ENCODE assay signal across 34 mouse cellular contexts in genomic region chr2:90452380-90452779, GRCm38 (mm10). TPM values are rescaled to one million over a fixed set of nuclear protein-coding genes. Genes with fewer than 3 reads are reported as not detected.
"Had no signal": no experiment of that assay in that cellular context is flagged by ENCODE, and none has a peak within 500 bp of the region (broad histone marks: within the 10 kb centered on the region; RNA-seq: fewer than 3 reads in every experiment).

No protein-coding gene starts in this region.

- H3K4me1 ChIP-seq: embryonic facial prominence, embryonic 12.5 days; embryonic facial prominence, embryonic 13.5 days; embryonic facial prominence, embryonic 15.5 days; forebrain, embryonic 10.5 days; forebrain, embryonic 12.5 days; forebrain, embryonic 13.5 days; forebrain, embryonic 15.5 days had no signal

- H3K4me3 ChIP-seq: embryonic facial prominence, embryonic 12.5 days; embryonic facial prominence, embryonic 13.5 days; embryonic facial prominence, embryonic 15.5 days; erythroblast, embryonic 14.5 days; forebrain, embryonic 10.5 days; forebrain, embryonic 12.5 days; forebrain, embryonic 13.5 days; forebrain, embryonic 15.5 days; gastrocnemius, adult 2 months; heart, adult 2 months; heart, embryonic 10.5 days had no signal

- H3K4me2 ChIP-seq: embryonic facial prominence, embryonic 12.5 days; embryonic facial prominence, embryonic 13.5 days; embryonic facial prominence, embryonic 15.5 days; forebrain, embryonic 12.5 days; forebrain, embryonic 13.5 days; forebrain, embryonic 15.5 days; heart, embryonic 11.5 days had no signal

- H3K27ac ChIP-seq: embryonic facial prominence, embryonic 12.5 days; embryonic facial prominence, embryonic 13.5 days; embryonic facial prominence, embryonic 15.5 days; forebrain, embryonic 10.5 days; forebrain, embryonic 12.5 days; forebrain, embryonic 13.5 days; forebrain, embryonic 15.5 days; gastrocnemius, adult 2 months; heart, adult 2 months; heart, embryonic 10.5 days had no signal

- ATAC-seq: forebrain, embryonic 13.5 days; forebrain, embryonic 14.5 days; forebrain, embryonic 15.5 days; forebrain, embryonic 16.5 days; forebrain, postnatal 0 days had no signal

- H3K9me3 ChIP-seq: embryonic facial prominence, embryonic 12.5 days; embryonic facial prominence, embryonic 13.5 days; embryonic facial prominence, embryonic 15.5 days; forebrain, embryonic 10.5 days; forebrain, embryonic 12.5 days; forebrain, embryonic 13.5 days; forebrain, embryonic 15.5 days; heart, embryonic 10.5 days had no signal

- H3K36me3 ChIP-seq: embryonic facial prominence, embryonic 12.5 days; forebrain, embryonic 12.5 days had no signal

- H3K27me3 ChIP-seq: embryonic facial prominence, embryonic 12.5 days; embryonic facial prominence, embryonic 13.5 days; embryonic facial prominence, embryonic 15.5 days; forebrain, embryonic 12.5 days; forebrain, embryonic 13.5 days; forebrain, embryonic 15.5 days had no signal

- DNase-seq: cerebellum, adult 2 months; cerebellum, adult 8-10 months; cerebellum, adult 9-10 months; cerebellum, adult 9-11 months; cerebellum, postnatal 10 days; cerebellum, postnatal 14 days; cerebellum, postnatal 25 days; cerebellum, postnatal 36 days; embryo, embryonic 11 days; forebrain, postnatal 0 days; gastrocnemius, adult 2 months; gastrocnemius, postnatal 10 days; gastrocnemius, postnatal 14 days; gastrocnemius, postnatal 25 days; gastrocnemius, postnatal 36 days; heart, adult 18-20 months; heart, adult 2 months had no signal

- H3K9ac ChIP-seq: embryonic facial prominence, embryonic 12.5 days; embryonic facial prominence, embryonic 13.5 days; embryonic facial prominence, embryonic 15.5 days; forebrain, embryonic 12.5 days; forebrain, embryonic 13.5 days; forebrain, embryonic 15.5 days; forebrain, postnatal 0 days had no signal

RNA-seq across cellular contexts. Expression of gene Olfr1274-ps, which starts 53.9 kb away (rescaled TPM):
- polyA plus RNA-seq: cerebellum, adult 2 months; cortical plate, adult 2 months; embryonic facial prominence, embryonic 11.5 days; embryonic facial prominence, embryonic 12.5 days; erythroblast, embryonic 14.5 days; forebrain, embryonic 10.5 days; forebrain, embryonic 11.5 days; forebrain, embryonic 12.5 days; forebrain, embryonic 13.5 days; forebrain, embryonic 14.5 days; forebrain, embryonic 15.5 days; forebrain, embryonic 16.5 days; forebrain, postnatal 0 days; frontal cortex, adult 2 months; gonadal fat pad, adult 2 months; heart, adult 2 months; heart, embryonic 10.5 days; heart, embryonic 11.5 days had no signal
